Mouse (Mus musculus) hindbrain, embryonic 14.5 days (tissue): ENCODE results near the gene Hdgf. TPM values are rescaled to one million over a fixed set of nuclear protein-coding genes. Genes with fewer than 3 reads are reported as not detected.

Experiments used
- ATAC-seq: fragments of 200-750 bp; cut with Nextera tagmentation; 2 replicates; pipeline ENCODE4 v1.8.0; 2017; ENCODE audit warnings: moderate number of reproducible peaks, mild to moderate bottlenecking, moderate TSS enrichment, moderate library complexity; ENCODE audit not compliant: low FRiP score
- DNase-seq: peaks from one replicate; pipeline ENCODE4 v3.0.0-alpha.2; 2015; ENCODE audit warnings: low spot score
- H3K27ac ChIP-seq: fragments of 300-500 bp; sonication (generic); 2 replicates; pipeline ENCODE4 v1.5.1; 2014; ENCODE audit warnings: mild to moderate bottlenecking, moderate library complexity
- H3K27me3 ChIP-seq: fragments of 300-500 bp; sonication (generic); 2 replicates; pipeline ENCODE4 v1.6.1; 2014; ENCODE audit warnings: mild to moderate bottlenecking, low read length, mixed read lengths; ENCODE audit not compliant: control insufficient read depth, insufficient read depth
- H3K36me3 ChIP-seq: fragments of 300-500 bp; sonication (generic); replicated peaks from 2 replicates; pipeline ENCODE4 v1.6.1; 2014; ENCODE audit not compliant: control insufficient read depth, insufficient read depth
- H3K4me1 ChIP-seq: fragments of 300-500 bp; sonication (generic); replicated peaks from 2 replicates; pipeline ENCODE4 v1.6.1; 2014; ENCODE audit warnings: antibody characterized with exemption, low read length, mixed read lengths; ENCODE audit not compliant: control insufficient read depth, insufficient read depth
- H3K4me2 ChIP-seq: fragments of 300-500 bp; sonication (generic); replicated peaks from 2 replicates; pipeline ENCODE4 v1.6.1; 2014; ENCODE audit warnings: mild to moderate bottlenecking, moderate library complexity
- H3K4me3 ChIP-seq: fragments of 300-500 bp; sonication (generic); replicated peaks from 2 replicates; pipeline ENCODE4 v1.5.1; 2014; ENCODE audit warnings: mild to moderate bottlenecking, low read length
- H3K9ac ChIP-seq: fragments of 300-500 bp; sonication (generic); 2 replicates; pipeline ENCODE4 v1.6.1; 2014
- H3K9me3 ChIP-seq: fragments of 300-500 bp; sonication (generic); 2 replicates; pipeline ENCODE4 v1.6.1; 2016; ENCODE audit warnings: low read length; ENCODE audit not compliant: control insufficient read depth
- WGBS: fragments of 180-500 bp; shearing (Covaris S2); extraction: QIAGEN DNeasy Blood & Tissue Kit; methylation state at CpG from one replicate; pipeline ENCODE4 v1.1.7; 2014; 5-methylcytosine and 5-hydroxymethylcytosine counted together
- polyA plus RNA-seq: library from polyadenylated mRNA; unstranded; fragments of >200 nt; fragmentation: Nextera tagmentation; extraction: Ambion mirVana; gene quantifications from 2 replicates; pipeline ENCODE4 v1.2.1, GENCODE M21; 2014

Hdgf gene
- polyA plus RNA-seq, 1 experiment from 2014 or later, result 163 TPM

DNA sequence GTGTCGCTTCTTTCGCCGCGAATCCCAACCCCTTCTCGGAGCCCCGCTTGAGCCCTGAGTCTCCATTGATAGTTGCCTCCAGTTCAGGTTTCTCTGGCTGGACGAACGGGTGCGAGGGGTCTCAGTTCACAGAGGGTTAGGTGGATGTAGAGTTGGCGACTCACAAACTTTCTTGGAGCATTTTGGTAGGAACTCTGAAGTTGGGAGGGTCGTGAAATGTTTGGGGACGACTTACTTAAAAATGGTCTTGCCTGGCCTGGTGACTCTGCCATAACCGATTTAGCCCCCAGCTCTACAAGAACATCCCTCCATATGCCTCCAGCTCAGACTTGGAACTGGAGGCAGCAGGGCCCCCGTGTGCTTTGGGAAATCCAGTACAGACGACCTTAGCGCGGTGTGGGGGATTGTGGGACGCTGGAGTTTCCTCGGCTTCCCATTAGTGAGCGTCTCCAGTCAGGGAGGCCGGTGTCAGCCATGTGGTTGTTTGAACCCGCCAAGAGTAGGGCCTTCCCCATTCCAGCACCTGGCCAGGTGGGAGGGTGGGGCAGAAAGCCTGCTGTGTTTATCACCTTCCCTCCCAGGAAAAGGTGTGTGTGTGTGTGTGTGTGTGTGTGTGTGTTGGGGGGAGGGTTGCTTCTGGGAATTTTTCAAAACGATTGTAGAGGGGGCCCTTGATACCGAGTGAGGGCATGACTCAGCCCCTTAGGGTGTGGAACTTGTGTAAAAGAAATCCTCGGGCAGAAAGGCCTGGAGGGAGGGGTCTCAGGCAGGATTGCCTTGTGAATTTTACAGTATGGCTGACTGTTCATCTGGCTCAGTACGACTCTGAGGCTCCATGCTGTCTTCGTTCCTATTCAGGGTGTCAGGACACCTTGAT, 1.1 kb downstream of the Hdgf start:
- Histone ChIP-seq H3K4me3 (peak overlapping the region; percentile 75), H3K27me3 (no peaks in the 10 kb centered on the region), H3K9me3 (no peaks in the 10 kb centered on the region), H3K36me3 (no peaks in the 10 kb centered on the region), H3K4me1 (peaks cover 32% of the 10 kb centered on the region), H3K4me2 (peak overlapping the region; percentile 89), H3K9ac (peak overlapping the region; percentile 79), H3K27ac (peak overlapping the region; percentile 88)
- ATAC-seq (no peak), DNase-seq (no peak)
- under 1% methylated on average over 27 of the region's 27 CpGs for WGBS

DNA sequence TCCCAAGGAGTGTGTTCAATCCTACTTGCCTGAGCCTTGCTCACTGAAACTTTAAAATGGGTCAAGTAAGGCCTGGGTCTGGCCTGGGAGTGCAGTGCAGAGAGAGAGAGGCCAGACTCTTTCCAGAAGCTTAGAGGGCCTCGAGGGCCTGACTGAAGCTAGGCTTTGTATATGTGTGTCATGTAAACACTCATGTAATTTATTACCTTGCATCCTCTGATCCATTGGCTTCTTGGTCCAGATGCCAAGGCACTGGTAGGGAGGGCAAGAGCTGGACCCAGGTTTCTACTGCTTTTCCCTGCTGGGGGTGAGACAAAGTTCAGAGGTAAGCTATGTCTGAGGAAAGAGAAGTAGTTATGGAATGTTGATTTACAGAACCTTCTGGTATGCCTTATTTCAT, 1.8 kb downstream of the Hdgf start:
- Histone ChIP-seq H3K4me2 (peak overlapping the region; percentile 89), H3K4me1 (peaks cover 32% of the 10 kb centered on the region), H3K27me3 (no peaks in the 10 kb centered on the region), H3K9ac (peak overlapping the region; percentile 79), H3K4me3 (peak overlapping the region; percentile 75), H3K9me3 (no peaks in the 10 kb centered on the region), H3K36me3 (peaks cover under 1% of the 10 kb centered on the region; the same call in 1 of the 2 replicates), H3K27ac (peak overlapping the region; percentile 88; the same call in 1 of the 2 replicates)
- ATAC-seq, result no peak
- no peak for DNase-seq
- 10% methylated on average over 1 of the region's 1 CpGs for WGBS

DNA sequence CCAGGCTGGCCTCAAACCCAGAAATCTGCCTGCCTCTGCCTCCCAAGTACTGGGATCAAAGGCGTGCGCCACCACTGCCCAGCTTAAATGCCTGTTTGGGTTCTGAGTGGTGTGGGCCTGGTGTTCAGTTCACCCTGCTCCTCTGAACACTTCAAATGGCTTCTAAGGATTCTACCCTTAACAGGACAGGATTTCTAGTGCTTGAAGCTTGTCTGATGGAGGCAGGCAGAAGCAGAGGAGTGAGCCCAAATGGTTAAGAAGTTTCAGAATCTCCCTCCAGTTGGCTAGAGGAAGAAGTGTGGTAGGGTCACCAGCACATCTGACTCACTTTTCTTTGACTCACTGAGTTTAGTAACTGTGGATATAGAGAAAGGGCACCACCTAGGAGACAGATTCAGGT, 3.3 kb downstream of the Hdgf start:
- Histone ChIP-seq H3K27ac (0 out of 2 replicates have a peak overlapping the region, but pooled peaks have one; percentile 81), H3K36me3 (peaks cover 14% of the 10 kb centered on the region), H3K4me2 (peak overlapping the region; percentile 89; the same call in 1 of the 2 replicates)

GRCm38 (mm10) chr3:87909874-87910273, 3.8 kb downstream of the Hdgf start:
- peaks cover 32% of the 10 kb centered on the region for H3K4me1 ChIP-seq
- peak overlapping the region; percentile 59 for H3K4me2 ChIP-seq
- no peaks in the 10 kb centered on the region for H3K27me3 ChIP-seq
- H3K36me3 ChIP-seq, result peaks cover 19% of the 10 kb centered on the region
- peak overlapping the region; percentile 81 for H3K27ac ChIP-seq
- 10% methylated on average over 4 of the region's 4 CpGs for WGBS
- H3K9ac ChIP-seq, result 0 out of 2 replicates have a peak overlapping the region, but pooled peaks have one; percentile 51
- ATAC-seq, result no peak
- H3K9me3 ChIP-seq, result no peaks in the 10 kb centered on the region
- DNase-seq, result no peak
- H3K4me3 ChIP-seq, result no peak overlapping the region; the same call in 1 of the 2 replicates

More for the DNA sequence above, 3.3 kb downstream of the Hdgf start:
- Histone ChIP-seq H3K27me3 (no peaks in the 10 kb centered on the region), H3K9ac (no peak overlapping the region), H3K4me1 (peaks cover 32% of the 10 kb centered on the region), H3K9me3 (no peaks in the 10 kb centered on the region), H3K4me3 (no peak overlapping the region)
- no peak for ATAC-seq
- no peak for DNase-seq
- WGBS, result 91% methylated on average over 2 of the region's 2 CpGs

GRCm38 (mm10) chr3:87910573-87911141, 4.5 kb downstream of the Hdgf start:
- Histone ChIP-seq H3K4me1 (peaks cover 32% of the 10 kb centered on the region), H3K9me3 (no peaks in the 10 kb centered on the region), H3K4me3 (peak overlapping the region; percentile 34), H3K36me3 (peaks cover 27% of the 10 kb centered on the region), H3K27me3 (no peaks in the 10 kb centered on the region), H3K27ac (peak overlapping the region; percentile 81), H3K4me2 (peak overlapping the region; percentile 59), H3K9ac (peak overlapping the region; percentile 51)
- ATAC-seq (0 out of 2 replicates have a peak, but pooled peaks have one; percentile 16), DNase-seq (peak; percentile 58)
- 2% methylated on average over 11 of the region's 12 CpGs for WGBS

- Histone ChIP-seq H3K27ac (no peak overlapping the region), H3K4me3 (no peak overlapping the region), H3K9me3 (no peaks in the 10 kb centered on the region), H3K4me1 (peaks cover 17% of the 10 kb centered on the region), H3K9ac (no peak overlapping the region), H3K27me3 (no peaks in the 10 kb centered on the region), H3K4me2 (no peak overlapping the region), H3K36me3 (peaks cover 48% of the 10 kb centered on the region)
- DNase-seq (no peak), ATAC-seq (no peak)
- 88% methylated on average over 7 of the region's 7 CpGs for WGBS
Observed at GRCm38 (mm10) chr3:87913491-87913890, 7.4 kb downstream of the Hdgf start.

- H3K4me3 ChIP-seq, result no peak overlapping the region
- H3K9ac ChIP-seq, result no peak overlapping the region
- no peak for ATAC-seq
- H3K36me3 ChIP-seq, result peaks cover 48% of the 10 kb centered on the region
- no peak overlapping the region for H3K27ac ChIP-seq
- H3K4me2 ChIP-seq, result no peak overlapping the region
- DNase-seq, result no peak
- no peaks in the 10 kb centered on the region for H3K27me3 ChIP-seq
- H3K9me3 ChIP-seq, result no peaks in the 10 kb centered on the region
- H3K4me1 ChIP-seq, result peaks cover 17% of the 10 kb centered on the region
- 92% methylated on average over 10 of the region's 10 CpGs for WGBS
Observed at GRCm38 (mm10) chr3:87913891-87914290, 7.8 kb downstream of the Hdgf start.

DNA sequence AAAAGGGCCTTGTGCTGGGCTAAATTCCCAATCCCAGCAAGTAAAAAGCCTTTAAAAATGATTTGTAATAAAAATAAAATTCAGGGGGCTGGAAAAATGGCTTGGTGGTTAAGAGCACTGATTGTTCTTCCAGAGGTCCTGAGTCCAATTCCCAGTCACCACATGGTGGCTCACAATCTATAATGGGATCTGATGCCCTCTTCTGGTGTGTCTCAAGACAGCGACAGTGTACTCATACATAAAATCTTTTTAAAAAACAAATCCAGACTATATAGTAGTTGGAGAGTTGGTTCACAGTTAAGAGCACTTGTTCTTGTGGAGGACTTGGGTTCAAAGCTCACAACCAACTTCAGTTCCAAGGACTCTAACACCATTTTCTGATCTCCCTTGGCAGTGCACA, 10.9 kb downstream of the Hdgf start:
- H3K27ac ChIP-seq, result no peak overlapping the region
- H3K4me1 ChIP-seq, result peaks cover 4% of the 10 kb centered on the region
- H3K4me3 ChIP-seq, result no peak overlapping the region
- ATAC-seq (no peak), DNase-seq (no peak)
- 94% methylated on average over 1 of the region's 1 CpGs for WGBS
- no peaks in the 10 kb centered on the region for H3K27me3 ChIP-seq
- H3K9me3 ChIP-seq, result no peaks in the 10 kb centered on the region
- no peak overlapping the region for H3K4me2 ChIP-seq
- H3K9ac ChIP-seq, result no peak overlapping the region
- peaks cover 52% of the 10 kb centered on the region for H3K36me3 ChIP-seq

DNA sequence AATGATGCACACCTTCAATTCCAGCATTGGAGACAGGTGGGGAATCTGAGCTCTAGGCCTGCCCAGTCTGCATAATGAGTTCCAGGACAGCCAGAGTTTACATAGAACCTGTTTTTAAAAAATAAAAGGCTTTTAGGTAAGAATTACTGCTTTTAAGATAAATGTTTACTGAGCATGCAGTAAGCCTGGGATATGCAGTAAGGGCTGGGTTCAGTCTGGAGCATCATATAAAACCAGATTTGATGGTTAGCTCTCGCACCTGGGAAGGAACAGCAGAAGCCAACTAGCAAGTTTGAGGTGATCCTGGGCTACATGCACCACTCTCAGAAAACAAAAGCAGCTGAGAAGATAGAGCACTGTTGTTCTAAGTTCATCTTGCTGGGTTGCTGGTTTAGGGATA, 12.4 kb downstream of the Hdgf start:
- H3K27me3 ChIP-seq, result no peaks in the 10 kb centered on the region
- H3K4me1 ChIP-seq, result peaks cover 4% of the 10 kb centered on the region
- ATAC-seq (no peak; the same call in 1 of the 2 replicates), DNase-seq (no peak)
- no peaks in the 10 kb centered on the region for H3K9me3 ChIP-seq
- H3K9ac ChIP-seq, result no peak overlapping the region
- H3K27ac ChIP-seq, result no peak overlapping the region
- peak overlapping the region; percentile 44; the same call in 1 of the 2 replicates for H3K4me2 ChIP-seq
- H3K36me3 ChIP-seq, result peaks cover 61% of the 10 kb centered on the region
- 100% methylated on average over 1 of the region's 1 CpGs for WGBS
- H3K4me3 ChIP-seq, result no peak overlapping the region
